Mouse (Mus musculus) ES-E14 (cell line): Measurements from ENCODE around the gene Grk5. TPM values are rescaled to one million over a fixed set of nuclear protein-coding genes. Genes with fewer than 3 reads are reported as not detected.

ENCODE experiments used
- DNase-seq: peaks from one replicate; pipeline ENCODE4 v3.0.0-alpha.2; 2013; ENCODE audit warnings: low read depth, low spot score
- H3K27ac ChIP-seq: 2 replicates; pipeline ENCODE4 v1.5.1; 2012; ENCODE audit warnings: low read depth, mild to moderate bottlenecking, low read length, moderate library complexity, mixed read lengths; ENCODE audit not compliant: poor library complexity, insufficient read depth, severe bottlenecking
- H3K36me3 ChIP-seq: 2 replicates; pipeline ENCODE4 v1.6.1; 2012; ENCODE audit warnings: mild to moderate bottlenecking, low read length, moderate library complexity, mixed read lengths; ENCODE audit not compliant: control insufficient read depth, poor library complexity, insufficient read depth, severe bottlenecking
- H3K4me1 ChIP-seq, 2 experiments: fragments of 150-350 bp in 1 of 2; sonication (generic) in 1 of 2; 2 replicates each; pipeline ENCODE4 v1.6.1; 2012; ENCODE audit warnings: low read length in 2 of 2, mild to moderate bottlenecking in 1 of 2, mixed read lengths in 1 of 2; ENCODE audit not compliant: control insufficient read depth in 2 of 2, insufficient read depth in 2 of 2, poor library complexity in 1 of 2
- H3K4me3 ChIP-seq, 2 experiments: fragments of 150-350 bp in 1 of 2; sonication (generic) in 1 of 2; 2 replicates each; pipeline ENCODE4 v1.5.1; 2012; ENCODE audit warnings: low read length in 2 of 2, low read depth in 1 of 2, mild to moderate bottlenecking in 1 of 2, mixed read lengths in 1 of 2; ENCODE audit not compliant: insufficient read depth in 1 of 2, poor library complexity in 1 of 2, severe bottlenecking in 1 of 2
- H3K9ac ChIP-seq: 2 replicates; pipeline ENCODE4 v1.6.1; 2012; ENCODE audit warnings: low read depth, mild to moderate bottlenecking, low read length, mixed read lengths; ENCODE audit not compliant: poor library complexity, insufficient read depth, severe bottlenecking
- H3K9me3 ChIP-seq: fragments of 150-350 bp; sonication (generic); 2 replicates; pipeline ENCODE4 v1.6.1; 2012; ENCODE audit warnings: low read depth, mild to moderate bottlenecking, low read length; ENCODE audit not compliant: control insufficient read depth, insufficient read depth
- CHD2 ChIP-seq: IDR thresholded peaks from 2 replicates; pipeline ENCODE4 v1.6.1; 2014; ENCODE audit warnings: mild to moderate bottlenecking, low read depth, low read length, inconsistent platforms
- HCFC1 ChIP-seq: IDR thresholded peaks from 2 replicates; pipeline ENCODE4 v1.6.1; 2012; ENCODE audit warnings: low read length, inconsistent platforms, borderline replicate concordance; ENCODE audit not compliant: insufficient read depth
- MAFK ChIP-seq: IDR thresholded peaks from 2 replicates; pipeline ENCODE4 v1.6.1; 2014; ENCODE audit warnings: mild to moderate bottlenecking, low read depth, low read length, inconsistent platforms; ENCODE audit not compliant: insufficient read depth
- ZC3H11A ChIP-seq: IDR thresholded peaks from 2 replicates; pipeline ENCODE4 v1.6.1; 2012; ENCODE audit warnings: low read depth, mild to moderate bottlenecking, inconsistent platforms, low read length, borderline replicate concordance
- ZNF384 ChIP-seq: IDR thresholded peaks from 2 replicates; pipeline ENCODE4 v1.6.1; 2012; ENCODE audit warnings: low read depth, low read length, inconsistent platforms
- in situ Hi-C, 2 experiments: fragments of 600-800 bp; cut with MboI; formaldehyde crosslinking; loops; one replicate each; pipeline ENCODE4 v1.15.1; 2025; ENCODE audit warnings: low sequenced_read_pairs in 2 of 2, inconsistent platforms in 1 of 2; ENCODE audit not compliant: unreplicated experiment in 2 of 2
- total RNA-seq: library from RNA; depleted of rRNA; stranded (reverse); fragments of 300-350 nt; gene quantifications from 2 replicates; pipeline ENCODE4 v1.2.3, GENCODE M21; 2012

Grk5 gene
- total RNA-seq, 1 experiment: 2.5 TPM

GRCm38 (mm10) chr19:61056783-61057410 is 167.3 kb downstream of the Grk5 start:
- no peaks in the 10 kb centered on the region for H3K4me1 ChIP-seq
- no peaks in the 10 kb centered on the region for H3K36me3 ChIP-seq
- H3K27ac ChIP-seq: no peak overlapping the region
- in situ Hi-C loops: no loop called here
- TF ChIP-seq CHD2: no peak
- TF ChIP-seq MAFK: no peak
- TF ChIP-seq HCFC1: no peak
- TF ChIP-seq ZNF384: no peak
- no peak for TF ChIP-seq ZC3H11A
- no peak overlapping the region for H3K4me3 ChIP-seq
- no peaks in the 10 kb centered on the region for H3K9me3 ChIP-seq
- no peak overlapping the region for H3K9ac ChIP-seq
- DNase-seq: no peak

GRCm38 (mm10) chr19:61057581-61057980 is 168.0 kb downstream of the Grk5 start:
- no peak overlapping the region for H3K9ac ChIP-seq
- no peaks in the 10 kb centered on the region for H3K36me3 ChIP-seq
- TF ChIP-seq MAFK (no peak), HCFC1 (no peak), ZC3H11A (no peak), ZNF384 (no peak), CHD2 (no peak)
- no peaks in the 10 kb centered on the region for H3K9me3 ChIP-seq
- in situ Hi-C loops: no loop called here
- H3K4me1 ChIP-seq: no peaks in the 10 kb centered on the region
- DNase-seq: no peak
- no peak overlapping the region for H3K4me3 ChIP-seq
- no peak overlapping the region for H3K27ac ChIP-seq

GRCm38 (mm10) chr19:61064386-61064785 is 174.8 kb downstream of the Grk5 start:
- Histone ChIP-seq H3K27ac (no peak overlapping the region), H3K9me3 (no peaks in the 10 kb centered on the region), H3K36me3 (no peaks in the 10 kb centered on the region), H3K4me3 (no peak overlapping the region), H3K4me1 (no peaks in the 10 kb centered on the region), H3K9ac (no peak overlapping the region)
- in situ Hi-C loops: no loop called here
- no peak for DNase-seq
- no peak for TF ChIP-seq HCFC1
- TF ChIP-seq ZNF384: no peak
- no peak for TF ChIP-seq ZC3H11A
- TF ChIP-seq CHD2: no peak
- no peak for TF ChIP-seq MAFK

DNA sequence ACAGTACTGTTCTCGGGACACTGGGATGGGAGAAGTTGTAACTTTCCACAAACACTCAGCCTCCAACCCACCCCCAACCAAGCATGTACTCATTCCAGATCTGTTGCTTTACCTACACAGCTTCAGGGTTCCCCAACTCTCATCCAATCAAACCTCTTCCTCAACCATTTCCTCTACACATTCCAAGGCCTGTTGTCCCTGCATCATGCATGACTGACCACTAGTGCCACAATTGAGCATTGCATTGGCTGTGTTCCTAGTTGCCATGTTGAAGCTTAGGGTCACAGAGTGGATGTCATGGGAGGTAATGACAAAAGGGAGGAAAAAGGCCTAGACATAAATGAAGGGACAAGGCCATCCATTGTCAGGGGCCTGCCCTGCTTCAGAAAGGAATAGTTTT is 175.5 kb downstream of the Grk5 start:
- no peak for TF ChIP-seq ZNF384
- no peak for TF ChIP-seq ZC3H11A
- TF ChIP-seq MAFK: no peak
- TF ChIP-seq HCFC1: no peak
- no peak for TF ChIP-seq CHD2
- H3K9me3 ChIP-seq: no peaks in the 10 kb centered on the region
- no peak overlapping the region for H3K9ac ChIP-seq
- in situ Hi-C loops: no loop called here
- H3K4me1 ChIP-seq: no peaks in the 10 kb centered on the region
- no peak for DNase-seq
- H3K4me3 ChIP-seq: no peak overlapping the region
- no peaks in the 10 kb centered on the region for H3K36me3 ChIP-seq
- H3K27ac ChIP-seq: no peak overlapping the region

- TF ChIP-seq ZC3H11A (no peak), MAFK (no peak), ZNF384 (no peak), HCFC1 (no peak), CHD2 (no peak)
- Histone ChIP-seq H3K4me1 (no peaks in the 10 kb centered on the region), H3K9me3 (no peaks in the 10 kb centered on the region), H3K36me3 (no peaks in the 10 kb centered on the region), H3K4me3 (no peak overlapping the region), H3K9ac (no peak overlapping the region), H3K27ac (no peak overlapping the region)
- in situ Hi-C loops: no loop called here
- no peak for DNase-seq
These were observed 189.1 kb downstream of the Grk5 start for GRCm38 (mm10) chr19:61078622-61079021.
